Mouse (Mus musculus) adrenal gland, postnatal 4 days (tissue): Measurements from ENCODE around the gene Myo18a. TPM values are rescaled to one million over a fixed set of nuclear protein-coding genes. Genes with fewer than 3 reads are reported as not detected.
"Not testable (repeated sequence)": the region's sequence is repeated elsewhere in the genome, so short reads cannot be mapped to it uniquely, and the experiment has no call there.

Experiments used
- DNase-seq, 2 experiments: peaks; one replicate each; pipeline ENCODE4 v3.0.0; 2021 to 2022; ENCODE audit warnings: low spot score in 2 of 2, mixed read lengths in 2 of 2
- long read RNA-seq, 2 experiments: library from polyadenylated mRNA; stranded (forward); transcript quantifications; one replicate each; pipeline ENCODE4 v2.0.0; 2021
- total RNA-seq, 2 experiments: library from RNA; stranded (reverse); gene quantifications; 2 replicates each; pipeline ENCODE4 v1.2.3; 2021

Myo18a gene
- total RNA-seq: 10 to 100 TPM; 90.0 to 90.8 TPM
- long read RNA-seq, experiment 1, partial matches to known transcripts: 13 of 24 reads
- long read RNA-seq, experiment 1, other reads (novel, unspliced or antisense): 9 of 24 reads
- long read RNA-seq, experiment 2, partial matches to known transcripts: 23 of 41 reads
- long read RNA-seq, experiment 2, other reads (novel, unspliced or antisense): 17 of 41 reads

DNA sequence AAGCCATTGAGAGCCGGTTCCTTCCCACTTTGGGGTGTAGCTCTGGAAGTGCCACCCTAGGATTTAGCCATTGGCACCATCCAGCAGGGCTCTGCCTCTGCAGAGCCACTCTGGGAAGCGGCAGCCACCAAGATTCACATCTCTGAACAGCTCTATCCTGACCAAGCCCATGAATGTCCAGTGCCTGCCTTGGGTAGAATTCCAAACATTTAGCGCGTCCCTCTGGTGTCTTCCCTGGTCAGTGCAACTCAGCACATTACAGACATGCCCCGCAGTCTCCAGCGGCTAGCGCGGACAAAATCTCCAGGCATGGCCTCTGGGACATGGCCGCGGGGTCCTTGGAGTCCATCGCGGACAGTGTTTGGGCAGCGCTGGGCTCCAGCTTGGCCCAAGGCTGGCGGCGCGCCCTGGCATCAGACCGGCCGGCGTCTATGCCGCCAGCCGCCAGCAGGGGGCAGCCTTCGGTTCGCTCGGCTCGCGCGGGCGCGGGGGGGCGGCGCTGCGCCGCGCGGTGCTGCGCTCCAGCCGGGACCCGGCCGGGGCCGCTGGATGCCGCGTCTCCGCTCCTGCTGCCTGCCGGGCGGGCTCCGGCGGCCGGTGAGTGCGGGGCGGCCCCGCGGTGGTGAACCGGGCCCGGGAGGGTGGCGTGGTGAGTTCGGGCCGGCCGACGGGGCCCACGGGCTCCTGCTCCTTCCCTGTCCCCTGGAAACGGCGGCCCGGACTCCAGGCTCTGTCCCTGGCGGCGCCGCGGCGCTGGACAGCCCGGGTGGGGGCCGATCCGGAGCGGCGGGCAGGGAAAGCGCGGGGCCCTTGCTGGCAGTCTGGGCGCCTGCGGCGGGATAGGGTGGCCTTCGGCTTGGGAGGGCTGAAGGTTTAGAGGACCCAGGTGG, at the start of gene Myo18a:
Myo18a (plus strand) TSS at position 464 of the 890 bp plus-strand sequence.
- DNase-seq: peak; percentile 83 to 88

GRCm38 (mm10) chr11:77713736-77714135, 49.3 kb upstream of the Myo18a start:
- DNase-seq: no peak

DNA sequence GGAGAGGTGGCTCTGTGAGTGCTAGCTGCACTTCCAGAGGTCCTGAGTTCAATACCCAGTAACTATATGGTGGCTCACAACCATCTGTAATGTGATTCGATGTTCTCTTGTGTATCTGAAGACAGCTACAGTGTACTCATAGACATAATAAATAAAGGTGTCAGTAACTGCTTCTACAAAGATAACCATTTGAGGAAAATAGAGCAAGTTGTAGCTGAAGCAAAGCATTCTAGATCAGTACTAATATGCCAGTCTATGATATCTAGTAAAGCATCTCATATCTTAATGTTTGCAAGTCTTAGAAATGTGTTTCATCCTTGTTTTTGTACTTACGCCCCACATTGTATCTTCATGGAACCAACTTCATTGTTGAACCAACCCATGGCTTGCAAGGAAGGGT, 44.0 kb upstream of the Myo18a start:
- no peak for DNase-seq

DNA sequence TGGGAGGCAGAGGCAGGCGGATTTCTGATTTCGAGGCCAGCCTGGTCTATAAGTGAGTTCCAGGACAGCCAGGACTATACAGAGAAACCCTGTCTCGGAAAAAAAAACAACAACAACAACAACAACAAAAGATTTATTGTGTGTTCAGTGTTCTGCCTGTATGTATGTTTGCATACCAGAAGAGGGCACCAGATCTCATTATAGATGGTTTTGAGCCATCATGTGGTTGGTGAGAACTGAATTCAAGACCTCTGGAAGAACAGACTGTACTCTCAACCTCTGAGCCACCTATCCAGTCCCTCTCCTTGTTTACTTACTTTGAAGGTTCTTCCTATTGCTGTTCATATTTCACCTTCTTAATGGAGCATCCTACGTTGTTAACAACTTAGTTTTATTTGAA, 41.7 kb upstream of the Myo18a start:
- DNase-seq: no peak

DNA sequence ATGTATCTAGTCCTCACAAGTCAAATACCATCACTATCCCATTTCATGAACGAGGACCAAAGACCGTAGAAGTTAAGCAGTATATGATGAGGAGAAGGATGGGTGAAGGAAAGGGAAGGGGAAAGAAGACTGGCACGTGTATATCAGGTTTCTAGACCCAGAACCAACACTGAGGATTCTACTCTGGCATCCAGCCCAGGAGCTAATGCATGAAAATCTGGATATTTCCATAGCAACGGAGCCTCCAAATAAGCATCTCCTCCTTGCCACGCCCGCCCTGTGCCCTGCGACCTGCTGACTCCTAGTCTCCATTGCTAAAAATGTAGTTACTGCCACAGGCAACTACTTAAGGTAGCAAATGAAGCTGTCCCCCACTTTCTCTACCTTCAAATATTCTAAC, 38.3 kb upstream of the Myo18a start:
- no peak for DNase-seq

GRCm38 (mm10) chr11:77725183-77725582, 37.9 kb upstream of the Myo18a start, which contains the start of gene Cryba1:
Cryba1 (minus strand) TSS chr11:77725283.
- DNase-seq: no peak

DNA sequence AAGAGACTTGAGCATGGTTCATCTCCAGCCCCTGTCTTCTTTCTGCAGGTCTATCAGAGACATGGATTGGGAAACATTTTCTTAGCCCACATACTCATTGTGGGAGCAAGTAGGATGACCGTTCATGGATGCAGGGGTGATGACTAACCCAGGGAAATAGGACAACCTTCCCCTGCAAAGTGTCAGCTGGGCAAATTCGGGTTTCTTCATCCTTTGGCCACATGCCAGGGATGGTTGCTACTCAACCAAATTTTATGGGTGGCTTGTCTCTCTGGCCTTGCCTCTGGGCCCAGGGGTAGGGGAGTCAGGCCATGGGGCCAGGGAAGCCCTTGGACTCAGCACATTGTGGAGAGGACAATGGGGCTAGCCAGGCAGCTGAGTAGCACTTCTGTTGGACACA, 34.5 kb upstream of the Myo18a start:
- peak; percentile 21 to 39 for DNase-seq

DNA sequence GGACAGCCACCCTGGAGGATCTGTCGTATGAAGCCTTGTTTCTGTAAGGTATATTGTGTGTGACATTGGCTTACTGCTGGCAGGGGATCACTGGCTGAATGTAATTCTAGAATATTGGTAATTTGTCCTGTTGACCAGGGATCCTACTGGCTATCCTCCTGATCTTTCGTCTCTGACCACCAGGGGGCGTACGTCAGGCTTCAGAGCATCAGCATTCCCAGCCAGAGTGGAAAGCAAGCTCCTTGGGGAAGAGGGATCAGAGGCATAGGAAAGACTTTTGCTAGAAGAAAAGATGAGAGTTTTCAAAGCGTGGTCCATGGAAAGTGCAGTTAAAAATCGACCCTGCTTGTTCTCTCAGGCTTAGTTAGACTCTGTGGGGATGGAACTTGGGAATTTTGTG, 25.8 kb upstream of the Myo18a start:
- DNase-seq: peak; percentile 67 to 79

GRCm38 (mm10) chr11:77738555-77738954, 24.5 kb upstream of the Myo18a start:
- DNase-seq: no peak

- no peak for DNase-seq
These were observed 19.1 kb upstream of the Myo18a start for GRCm38 (mm10) chr11:77743966-77744365.

DNA sequence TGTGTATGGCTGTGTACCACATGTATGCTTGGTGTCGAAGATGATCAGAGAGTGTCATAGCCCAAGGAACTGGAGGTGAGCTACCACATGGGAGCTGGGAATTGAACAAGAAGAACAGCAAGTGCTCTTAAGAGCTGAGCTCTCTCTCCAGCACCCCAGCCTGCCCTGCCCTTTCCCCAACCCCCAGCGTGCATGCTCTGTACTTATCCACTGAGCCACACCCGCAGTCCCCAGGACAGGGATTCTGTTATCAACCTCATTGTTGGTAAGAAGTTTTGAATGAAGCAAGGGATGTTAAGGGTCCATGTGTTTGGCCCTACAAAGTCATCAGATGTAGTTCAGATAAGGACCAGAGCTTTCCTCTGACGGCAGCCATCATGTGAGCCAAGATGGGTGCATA, 16.4 kb upstream of the Myo18a start:
- DNase-seq: no peak

DNA sequence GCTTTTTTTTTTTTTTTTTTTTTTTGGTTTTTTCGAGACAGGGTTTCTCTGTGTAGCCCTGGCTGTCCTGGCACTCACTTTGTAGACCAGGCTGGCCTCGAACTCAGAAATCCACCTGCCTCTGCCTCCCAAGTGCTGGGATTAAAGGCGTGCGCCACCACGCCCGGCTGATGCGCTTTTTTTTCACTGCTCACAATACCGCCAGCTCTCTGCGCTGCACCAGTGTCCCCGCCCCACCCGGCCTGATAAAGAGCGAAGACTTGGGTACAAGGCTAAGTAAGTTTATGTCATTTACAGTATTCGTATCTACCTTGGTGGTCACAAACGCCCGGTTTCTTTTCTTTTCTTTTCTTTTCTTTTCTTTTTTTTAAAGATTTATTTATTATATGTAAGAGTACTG, 15.9 kb upstream of the Myo18a start:
- DNase-seq: not testable (repeated sequence)

DNA sequence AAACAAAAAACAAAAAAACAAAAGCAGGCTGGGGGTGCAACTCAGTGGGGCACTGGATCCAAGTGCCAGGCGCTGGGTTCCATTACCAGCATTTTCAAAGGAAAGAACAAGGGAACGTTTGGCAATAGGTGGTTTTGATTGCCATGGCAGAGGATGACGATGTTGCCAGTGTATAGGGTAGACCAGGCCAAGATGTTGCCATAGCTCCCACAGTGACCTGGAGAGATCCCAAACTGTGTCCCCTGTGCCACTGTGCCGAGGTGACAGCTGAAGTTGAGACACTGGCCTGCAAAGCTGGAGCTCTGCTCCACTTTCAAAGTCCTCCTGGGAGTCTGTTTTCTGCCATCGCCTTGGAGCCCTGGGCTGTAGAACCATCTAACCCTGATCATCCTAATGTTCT, 14.1 kb upstream of the Myo18a start:
- DNase-seq: no peak

DNA sequence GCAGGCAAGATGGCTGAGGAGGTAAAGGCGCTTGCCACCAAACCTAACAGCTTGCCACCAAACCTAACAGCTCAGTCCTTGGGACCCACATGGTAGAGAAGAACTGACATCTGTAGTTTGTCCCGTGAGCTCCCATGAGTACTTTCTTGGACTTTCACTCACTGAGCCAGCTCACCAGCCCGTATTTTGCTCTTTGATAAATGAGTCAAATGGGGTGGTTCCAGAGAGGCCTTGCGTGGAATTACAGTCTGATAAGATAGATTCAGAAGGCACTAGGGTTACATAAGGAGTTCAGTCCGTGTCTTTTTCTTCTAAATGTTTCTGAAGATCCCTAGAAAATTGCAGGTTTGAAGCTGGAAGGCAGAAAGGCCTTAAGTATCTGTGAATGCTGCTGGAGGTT, 10.5 kb upstream of the Myo18a start:
- no peak for DNase-seq

- DNase-seq: no peak
These were observed 9.6 kb upstream of the Myo18a start for GRCm38 (mm10) chr11:77753469-77753868.

GRCm38 (mm10) chr11:77760031-77760430, 3.0 kb upstream of the Myo18a start:
- DNase-seq: no peak

GRCm38 (mm10) chr11:77763673-77764340, 761 bp downstream of the Myo18a start:
- DNase-seq: no peak

DNA sequence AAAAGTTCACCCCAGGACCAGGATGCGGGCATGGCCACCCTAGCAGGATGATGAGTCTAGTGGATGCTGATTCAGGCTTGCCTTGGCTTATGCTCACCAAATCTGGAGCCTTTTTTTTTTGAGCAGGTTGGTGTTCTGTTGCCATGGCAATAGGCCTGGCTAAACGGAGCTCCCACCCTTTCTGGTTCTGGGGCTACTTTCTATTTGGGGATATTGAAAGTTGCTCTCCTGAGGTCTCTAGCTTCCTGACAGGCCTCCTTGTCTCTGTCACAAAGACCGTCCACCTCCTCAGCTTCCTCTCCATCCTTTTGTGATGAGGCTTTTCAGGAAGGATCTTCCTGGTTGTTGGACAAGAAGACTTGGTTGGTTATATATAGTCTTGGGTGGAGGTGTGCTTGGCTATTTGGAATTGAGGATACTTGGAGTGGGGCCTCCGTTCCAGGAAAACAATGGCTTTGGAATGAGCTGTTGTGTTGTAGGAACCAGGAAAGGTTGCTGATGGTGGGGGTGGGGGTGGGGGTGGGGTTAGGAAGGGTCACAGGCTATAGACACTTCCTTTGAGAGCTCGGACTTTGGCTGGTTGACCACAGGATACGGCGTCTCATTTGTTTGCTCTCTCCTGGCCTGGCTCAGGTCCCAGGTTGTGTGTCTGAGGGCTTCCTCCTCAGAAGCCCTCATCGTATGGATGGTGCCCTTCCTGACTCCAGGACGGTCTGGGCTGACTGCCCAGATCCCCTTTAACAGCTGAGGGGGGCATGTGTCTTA, 1.8 kb downstream of the Myo18a start:
- DNase-seq: no peak

- DNase-seq: no peak
These were observed 2.4 kb downstream of the Myo18a start for GRCm38 (mm10) chr11:77765459-77765777.

GRCm38 (mm10) chr11:77766351-77767001, 3.4 kb downstream of the Myo18a start:
- DNase-seq: peak in 1 of 2 experiments; percentile 35

GRCm38 (mm10) chr11:77769496-77769895, 6.5 kb downstream of the Myo18a start:
- DNase-seq: no peak
